ENCODE assay signal across 11 mouse cellular contexts in the genomic region with DNA sequence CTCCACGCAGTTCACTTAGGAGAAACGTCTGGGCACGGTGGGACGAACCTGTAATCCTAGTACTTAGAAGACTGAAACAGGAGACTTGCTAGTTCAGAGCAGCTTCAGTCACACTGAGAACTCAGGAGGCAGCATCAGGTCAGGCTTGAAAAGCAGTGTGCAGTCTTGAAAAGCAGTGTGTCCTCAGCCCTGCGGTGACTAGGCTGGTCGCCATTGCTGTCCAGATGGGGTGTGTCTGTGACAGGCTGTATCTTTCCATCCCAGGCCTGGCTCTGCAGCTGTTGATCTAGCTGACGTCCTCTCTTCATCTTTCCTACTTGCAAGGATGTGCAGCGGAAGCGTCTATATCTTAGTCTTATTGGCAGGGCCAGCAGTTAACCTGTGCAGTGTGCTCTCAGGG. TPM values are rescaled to one million over a fixed set of nuclear protein-coding genes. Genes with fewer than 3 reads are reported as not detected.
DNase-seq lines count a peak whose midpoint lies in the region; ATAC-seq lines count a peak whose summit lies in the region.
"Had no signal": no experiment of that assay in that cellular context is flagged by ENCODE, and none has a peak within 500 bp of the region (broad histone marks: within the 10 kb centered on the region; RNA-seq: fewer than 3 reads in every experiment).

No protein-coding gene starts in this region.

- H3K36me3 ChIP-seq in kidney, embryonic 14.5 days (ENCODE audit: control insufficient read depth, insufficient read depth, low read length), result peaks cover 17% of the 10 kb centered on the region; the same call in 1 of the 2 replicates
- peaks cover 60% of the 10 kb centered on the region for H3K36me3 ChIP-seq in limb, embryonic 12.5 days

- no peak overlapping the region for H3K4me3 ChIP-seq in kidney, embryonic 14.5 days (ENCODE audit: low read length)
- H3K4me3 ChIP-seq in limb, embryonic 12.5 days (replicated peaks), result no peak overlapping the region
- H3K4me3 ChIP-seq: embryonic facial prominence, embryonic 12.5 days had no signal

- ATAC-seq in kidney, embryonic 14.5 days (ENCODE audit: low FRiP score, low TSS enrichment), result peak; percentile 51
- ATAC-seq in erythroblast, adult 5-6 weeks (replicated peaks; ENCODE audit: low FRiP score, poor library complexity, severe bottlenecking), result peak; percentile 64
- ATAC-seq in limb, embryonic 12.5 days (ENCODE audit: insufficient number of reproducible peaks, insufficient read depth, low FRiP score, low TSS enrichment, low read depth), result no peak
- ATAC-seq in megakaryocyte-erythroid progenitor cell, adult 5-6 weeks (replicated peaks; ENCODE audit: low FRiP score, low TSS enrichment, poor library complexity, severe bottlenecking), result peak; percentile 56

- no peaks in the 10 kb centered on the region for H3K9me3 ChIP-seq in kidney, embryonic 14.5 days (ENCODE audit: control insufficient read depth, low read length)
- H3K9me3 ChIP-seq in limb, embryonic 12.5 days, result no peaks in the 10 kb centered on the region
- H3K9me3 ChIP-seq: embryonic facial prominence, embryonic 12.5 days had no signal

- no peaks in the 10 kb centered on the region for H3K27me3 ChIP-seq in kidney, embryonic 14.5 days (ENCODE audit: control insufficient read depth, insufficient read depth, low read length)
- H3K27me3 ChIP-seq in limb, embryonic 12.5 days, result no peaks in the 10 kb centered on the region
- H3K27me3 ChIP-seq: embryonic facial prominence, embryonic 12.5 days had no signal

- WGBS in kidney, embryonic 14.5 days, result 32% methylated on average over 9 of the region's 9 CpGs
- WGBS in limb, embryonic 12.5 days, result 79% methylated on average over 9 of the region's 9 CpGs

- H3K4me2 ChIP-seq in kidney, embryonic 14.5 days (replicated peaks; ENCODE audit: low read depth, low read length), result no peak overlapping the region
- no peak overlapping the region for H3K4me2 ChIP-seq in limb, embryonic 12.5 days
- H3K4me2 ChIP-seq: embryonic facial prominence, embryonic 12.5 days had no signal

- peaks cover 30% of the 10 kb centered on the region for H3K4me1 ChIP-seq in kidney, embryonic 14.5 days (ENCODE audit: control insufficient read depth, insufficient read depth, low read length)
- peaks cover 25% of the 10 kb centered on the region for H3K4me1 ChIP-seq in limb, embryonic 12.5 days (replicated peaks)

- peak overlapping the region; percentile 81; the same call in 1 of the 2 replicates for H3K27ac ChIP-seq in kidney, embryonic 14.5 days (ENCODE audit: low read depth, low read length)
- peak overlapping the region; percentile 67; the same call in 1 of the 2 replicates for H3K27ac ChIP-seq in limb, embryonic 12.5 days

- no peak overlapping the region for H3K9ac ChIP-seq in kidney, embryonic 14.5 days (ENCODE audit: low read depth, low read length)
- no peak overlapping the region for H3K9ac ChIP-seq in limb, embryonic 12.5 days (replicated peaks)
- H3K9ac ChIP-seq: embryonic facial prominence, embryonic 12.5 days had no signal

- no peak for DNase-seq in kidney, adult 8-10 months
- no peak for DNase-seq in left cerebral cortex, adult 9 months (ENCODE audit: low spot score in 2 of 2)
- no peak for DNase-seq in cerebellum, adult 11-12 months
- DNase-seq in testis, postnatal 10 days (ENCODE audit: low spot score), result no peak
- DNase-seq: adrenal gland, postnatal 36 days; thymus, postnatal 4 days had no signal

RNA-seq across cellular contexts. Expression of gene Gan, which starts 42.9 kb away (rescaled TPM):
- polyA plus RNA-seq in kidney, embryonic 14.5 days (2014; fragmentation: Nextera tagmentation; extraction: Ambion mirVana), result 2.7 and 3.1 TPM in 2 replicates
- total RNA-seq in erythroblast, adult 5-6 weeks (2015; ENCODE audit: low replicate concordance), result 18.1 and 25.9 TPM in 2 replicates
- total RNA-seq in erythroblast, adult 5-6 weeks (2017; ENCODE audit: low replicate concordance), result 29.7 and 31.4 TPM in 2 replicates
- 2.3 and 2.6 TPM in 2 replicates for polyA plus RNA-seq in limb, embryonic 12.5 days (2016; fragmentation: Nextera tagmentation; extraction: Ambion mirVana)
- 9.9 and 14.3 TPM in 2 replicates for total RNA-seq in megakaryocyte-erythroid progenitor cell, adult 5-6 weeks (2014; fragmentation: Nextera tagmentation)
- 4.4 and 6.6 TPM in 2 replicates for total RNA-seq in megakaryocyte-erythroid progenitor cell, adult 5-6 weeks (2017)

RNA-seq across cellular contexts. Expression of gene Cmip, which starts 56.1 kb away (rescaled TPM):
- 22.9 and 23.7 TPM in 2 replicates for polyA plus RNA-seq in kidney, embryonic 14.5 days (2014; fragmentation: Nextera tagmentation; extraction: Ambion mirVana)
- 25.1 and 34.8 TPM in 2 replicates for total RNA-seq in erythroblast, adult 5-6 weeks (2015; ENCODE audit: low replicate concordance)
- 23.0 and 28.3 TPM in 2 replicates for total RNA-seq in erythroblast, adult 5-6 weeks (2017; ENCODE audit: low replicate concordance)
- 10.1 and 20.8 TPM in 2 replicates for polyA plus RNA-seq in limb, embryonic 12.5 days (2016; fragmentation: Nextera tagmentation; extraction: Ambion mirVana)
- 40.2 and 60.7 TPM in 2 replicates for total RNA-seq in megakaryocyte-erythroid progenitor cell, adult 5-6 weeks (2014; fragmentation: Nextera tagmentation)
- 9.3 and 9.6 TPM in 2 replicates for total RNA-seq in megakaryocyte-erythroid progenitor cell, adult 5-6 weeks (2017)
